Mouse (Mus musculus) embryonic facial prominence, embryonic 12.5 days (tissue): ENCODE measurements around the gene Jpt1. TPM values are rescaled to one million over a fixed set of nuclear protein-coding genes. Genes with fewer than 3 reads are reported as not detected.
A peak's percentile ranks its signal among the peaks of the same experiment; 100 is the strongest.
"Not testable (repeated sequence)": the region's sequence is repeated elsewhere in the genome, so short reads cannot be mapped to it uniquely, and the experiment has no call there.

ENCODE experiments used
- ATAC-seq: fragments of 200-750 bp; cut with Nextera tagmentation; 2 replicates; pipeline ENCODE4 v1.8.0; 2017; ENCODE audit not compliant: insufficient number of reproducible peaks, insufficient read depth, low FRiP score, low TSS enrichment
- H3K27ac ChIP-seq: fragments of 300-500 bp; sonication (generic); 2 replicates; pipeline ENCODE4 v1.5.1; 2016; ENCODE audit warnings: mild to moderate bottlenecking
- H3K27me3 ChIP-seq: fragments of 300-500 bp; sonication (generic); 2 replicates; pipeline ENCODE4 v1.6.1; 2016; ENCODE audit warnings: mild to moderate bottlenecking, moderate library complexity
- H3K36me3 ChIP-seq: fragments of 300-500 bp; sonication (generic); 2 replicates; pipeline ENCODE4 v1.6.1; 2016; ENCODE audit warnings: mild to moderate bottlenecking
- H3K4me1 ChIP-seq: fragments of 300-500 bp; sonication (generic); 2 replicates; pipeline ENCODE4 v1.6.1; 2016
- H3K4me2 ChIP-seq: fragments of 300-500 bp; sonication (generic); replicated peaks from 2 replicates; pipeline ENCODE4 v1.6.1; 2016; ENCODE audit warnings: mild to moderate bottlenecking, moderate library complexity
- H3K4me3 ChIP-seq: fragments of 300-500 bp; sonication (generic); 2 replicates; pipeline ENCODE4 v1.5.1; 2016; ENCODE audit warnings: mild to moderate bottlenecking
- H3K9ac ChIP-seq: fragments of 300-500 bp; sonication (generic); 2 replicates; pipeline ENCODE4 v1.6.1; 2016; ENCODE audit warnings: mild to moderate bottlenecking, moderate library complexity
- H3K9me3 ChIP-seq: fragments of 300-500 bp; sonication (generic); 2 replicates; pipeline ENCODE4 v1.6.1; 2016; ENCODE audit warnings: mild to moderate bottlenecking, moderate library complexity
- WGBS: fragments of 180-500 bp; shearing (Covaris S2); methylation state at CpG from one replicate; pipeline ENCODE4 v1.1.7; 2016; 5-methylcytosine and 5-hydroxymethylcytosine counted together
- polyA plus RNA-seq: library from polyadenylated mRNA; unstranded; fragments of >200 nt; fragmentation: Nextera tagmentation; extraction: Ambion mirVana; gene quantifications from 2 replicates; pipeline ENCODE4 v1.2.1, GENCODE M21; 2016

The Jpt1 gene
- polyA plus RNA-seq, 1 experiment from 2014 or later = 591 TPM

DNA sequence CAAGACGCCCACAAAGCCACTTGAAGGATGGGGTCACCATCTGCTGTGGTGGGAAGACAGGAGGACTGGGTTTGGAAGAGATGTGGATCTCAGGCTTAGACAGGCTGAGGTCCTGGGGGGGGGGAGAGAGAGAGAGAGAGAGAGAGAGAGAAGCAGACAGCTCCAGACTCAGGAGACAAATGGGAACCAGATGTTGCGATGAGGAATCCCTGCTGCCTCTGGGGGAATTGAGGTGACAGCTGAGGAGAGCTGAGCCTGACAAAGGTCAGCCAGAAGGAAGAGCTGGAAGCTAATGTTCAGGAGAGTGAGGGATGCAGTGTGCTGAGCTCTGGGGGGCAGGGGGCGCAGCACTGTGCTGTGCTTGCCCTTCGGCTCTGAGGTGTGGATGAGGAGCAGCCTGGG is 47.0 kb downstream of the Jpt1 start:
- peak overlapping the region; percentile 68 for H3K27ac ChIP-seq
- no peak overlapping the region for H3K9ac ChIP-seq
- H3K4me2 ChIP-seq = peak overlapping the region; percentile 6; the same call in 1 of the 2 replicates
- H3K4me3 ChIP-seq = no peak overlapping the region
- no peaks in the 10 kb centered on the region for H3K27me3 ChIP-seq
- peak; percentile 22; the same call in 1 of the 2 replicates for ATAC-seq
- no peaks in the 10 kb centered on the region for H3K36me3 ChIP-seq
- WGBS = 13% methylated on average over 4 of the region's 4 CpGs
- no peaks in the 10 kb centered on the region for H3K9me3 ChIP-seq
- peaks cover 13% of the 10 kb centered on the region for H3K4me1 ChIP-seq

DNA sequence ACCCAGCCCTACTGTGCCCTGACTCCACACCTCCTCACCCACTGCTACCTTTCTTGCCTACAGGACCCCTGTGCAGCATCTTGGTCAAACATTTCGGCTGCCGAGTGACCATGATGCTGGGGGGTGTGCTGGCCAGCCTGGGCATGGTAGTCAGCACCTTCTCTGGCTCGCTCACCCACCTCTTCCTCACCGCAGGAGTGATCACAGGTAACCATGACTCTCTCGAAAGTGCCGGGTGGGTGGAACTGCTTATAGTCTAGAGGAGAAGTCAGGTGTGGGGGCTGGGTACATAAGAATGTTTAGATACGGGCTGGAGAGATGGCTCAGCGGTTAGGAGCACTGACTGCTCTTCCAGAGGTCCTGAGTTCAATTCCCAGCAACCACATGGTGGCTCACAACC is 49.3 kb downstream of the Jpt1 start:
- Histone ChIP-seq H3K36me3 (no peaks in the 10 kb centered on the region), H3K27ac (no peak overlapping the region), H3K4me1 (peaks cover 13% of the 10 kb centered on the region), H3K9ac (no peak overlapping the region), H3K4me3 (no peak overlapping the region), H3K4me2 (no peak overlapping the region), H3K9me3 (no peaks in the 10 kb centered on the region), H3K27me3 (no peaks in the 10 kb centered on the region)
- no peak for ATAC-seq
- 87% methylated on average over 8 of the region's 8 CpGs for WGBS

DNA sequence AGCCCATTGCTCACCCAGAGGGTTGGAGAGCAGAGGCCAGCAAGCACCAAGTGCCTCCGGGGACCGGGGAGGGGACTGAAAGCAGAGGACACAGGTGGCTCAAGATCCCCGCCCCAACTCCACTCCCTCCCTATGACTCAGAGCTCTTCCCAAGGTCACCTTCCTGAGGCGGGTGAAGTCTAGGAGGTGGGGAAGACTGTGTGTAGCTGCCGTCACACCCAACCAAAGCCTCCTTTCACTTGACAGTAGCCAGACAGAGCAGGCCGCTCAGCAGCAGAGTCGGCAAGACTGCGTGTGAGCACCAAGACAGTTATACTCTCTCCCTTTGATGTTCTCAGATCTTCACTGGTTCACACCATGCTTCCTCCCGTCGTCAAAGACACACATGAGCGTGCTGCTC is 50.8 kb downstream of the Jpt1 start:
- no peak for ATAC-seq
- H3K27ac ChIP-seq = no peak overlapping the region
- H3K36me3 ChIP-seq = no peaks in the 10 kb centered on the region
- no peak overlapping the region for H3K4me3 ChIP-seq
- H3K27me3 ChIP-seq = no peaks in the 10 kb centered on the region
- no peak overlapping the region for H3K4me2 ChIP-seq
- peaks cover 13% of the 10 kb centered on the region for H3K4me1 ChIP-seq
- no peaks in the 10 kb centered on the region for H3K9me3 ChIP-seq
- H3K9ac ChIP-seq = no peak overlapping the region
- 73% methylated on average over 11 of the region's 11 CpGs for WGBS

- Histone ChIP-seq H3K4me2 (no peak within 1 kb of the TSS), H3K27me3 (no peaks in the 10 kb centered on the region), H3K27ac (no peak within 1 kb of the TSS), H3K4me1 (peaks cover 8% of the 10 kb centered on the region), H3K4me3 (no peak within 1 kb of the TSS), H3K36me3 (no peaks in the 10 kb centered on the region), H3K9me3 (no peaks in the 10 kb centered on the region), H3K9ac (no peak within 1 kb of the TSS)
- 73% methylated on average over 16 of the region's 16 CpGs for WGBS
- no peak for ATAC-seq
Observed at GRCm38 (mm10) chr11:115462243-115462891, 51.8 kb downstream of the Jpt1 start, which contains the start of gene Slc16a5. Gene Slc16a5, plus strand, starts transcription at chr11:115462474.

DNA sequence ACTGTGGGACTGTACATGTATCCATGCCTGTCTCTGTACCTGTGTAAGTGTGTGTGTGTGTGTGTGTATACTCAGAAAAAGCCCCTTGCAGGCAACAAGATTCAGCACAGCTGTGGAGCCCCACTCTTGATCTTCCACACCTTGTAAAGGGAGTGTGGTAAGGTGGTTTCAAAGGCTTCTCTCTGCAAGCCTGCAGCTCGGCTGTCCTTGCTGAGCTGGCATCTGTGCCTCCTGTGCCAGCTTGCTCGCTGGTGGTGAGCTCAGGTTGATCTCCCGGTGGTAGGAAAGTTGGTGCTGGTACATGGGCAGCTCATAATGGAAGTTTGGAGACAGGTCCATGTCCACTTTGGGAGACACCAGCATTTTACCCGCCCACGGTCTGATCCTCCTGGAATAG is 52.3 kb downstream of the Jpt1 start:
- Histone ChIP-seq H3K9ac (no peak overlapping the region), H3K4me3 (no peak overlapping the region), H3K9me3 (no peaks in the 10 kb centered on the region), H3K4me1 (peaks cover 3% of the 10 kb centered on the region; the same call in 1 of the 2 replicates), H3K27me3 (no peaks in the 10 kb centered on the region), H3K27ac (no peak overlapping the region), H3K36me3 (no peaks in the 10 kb centered on the region), H3K4me2 (no peak overlapping the region)
- no peak for ATAC-seq
- 81% methylated on average over 5 of the region's 5 CpGs for WGBS

- no peak overlapping the region for H3K4me3 ChIP-seq
- H3K9ac ChIP-seq = no peak overlapping the region
Observed at GRCm38 (mm10) chr11:115460976-115461375, 53.2 kb downstream of the Jpt1 start.

DNA sequence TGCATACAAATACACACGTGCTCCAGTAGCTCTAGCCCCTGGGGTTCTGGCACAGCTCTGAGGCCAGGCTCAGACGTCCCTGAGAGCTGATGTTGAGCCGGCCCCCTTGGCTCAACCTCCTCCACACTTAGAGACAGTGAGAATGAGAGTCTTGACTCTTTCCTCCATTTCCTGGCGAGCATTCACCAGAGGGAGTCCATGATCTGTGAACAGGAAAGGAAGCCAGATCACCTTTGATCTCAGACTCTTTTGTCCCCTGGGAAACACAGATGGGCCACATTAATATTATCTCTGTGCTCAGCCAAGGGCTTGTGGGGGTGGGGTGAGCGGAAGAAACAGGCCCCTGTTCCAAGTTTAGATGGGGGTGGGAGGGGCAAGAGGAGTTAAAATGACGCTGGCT is 56.8 kb downstream of the Jpt1 start:
- H3K27me3 ChIP-seq = no peaks in the 10 kb centered on the region
- H3K27ac ChIP-seq = no peak overlapping the region
- 19% methylated on average over 6 of the region's 6 CpGs for WGBS
- no peaks in the 10 kb centered on the region for H3K4me1 ChIP-seq
- no peak overlapping the region for H3K4me2 ChIP-seq
- no peak for ATAC-seq
- no peak overlapping the region for H3K4me3 ChIP-seq
- H3K9ac ChIP-seq = no peak overlapping the region
- H3K36me3 ChIP-seq = no peaks in the 10 kb centered on the region
- H3K9me3 ChIP-seq = no peaks in the 10 kb centered on the region

More at GRCm38 (mm10) chr11:115460976-115461375, 53.2 kb downstream of the Jpt1 start:
- Histone ChIP-seq H3K27me3 (no peaks in the 10 kb centered on the region), H3K9me3 (no peaks in the 10 kb centered on the region), H3K27ac (no peak overlapping the region), H3K36me3 (no peaks in the 10 kb centered on the region), H3K4me1 (no peaks in the 10 kb centered on the region), H3K4me2 (no peak overlapping the region)
- no peak for ATAC-seq
- WGBS = 23% methylated on average over 8 of the region's 8 CpGs

GRCm38 (mm10) chr11:115456182-115456581 is 58.0 kb downstream of the Jpt1 start:
- no peak for ATAC-seq
- no peak overlapping the region for H3K4me2 ChIP-seq
- H3K27ac ChIP-seq = no peak overlapping the region
- 83% methylated on average over 5 of the region's 5 CpGs for WGBS
- no peaks in the 10 kb centered on the region for H3K9me3 ChIP-seq
- no peaks in the 10 kb centered on the region for H3K4me1 ChIP-seq
- no peaks in the 10 kb centered on the region for H3K27me3 ChIP-seq
- no peak overlapping the region for H3K4me3 ChIP-seq
- no peak overlapping the region for H3K9ac ChIP-seq
- no peaks in the 10 kb centered on the region for H3K36me3 ChIP-seq

DNA sequence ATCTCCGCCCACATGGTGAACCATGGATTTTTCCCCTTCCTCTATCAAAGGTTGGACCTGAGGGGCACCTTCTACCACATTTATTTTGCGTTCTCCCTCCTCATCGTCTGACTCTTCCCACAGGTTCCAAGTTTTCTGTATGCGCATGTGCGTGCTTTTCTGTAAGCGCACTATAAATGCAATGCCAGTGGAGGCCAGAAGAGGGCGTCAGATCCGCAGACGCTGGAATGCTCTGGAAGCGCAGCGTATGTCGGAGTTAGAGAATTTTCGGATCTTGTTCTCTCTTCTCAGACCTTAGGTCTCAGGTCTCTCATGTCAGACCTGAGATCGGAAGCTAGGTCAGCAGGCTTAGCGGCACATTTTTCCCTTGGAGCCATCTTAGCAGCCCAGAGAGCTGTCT is 58.6 kb downstream of the Jpt1 start:
- no peak overlapping the region for H3K27ac ChIP-seq
- no peaks in the 10 kb centered on the region for H3K27me3 ChIP-seq
- no peak overlapping the region for H3K4me3 ChIP-seq
- no peaks in the 10 kb centered on the region for H3K9me3 ChIP-seq
- no peaks in the 10 kb centered on the region for H3K4me1 ChIP-seq
- no peak overlapping the region for H3K9ac ChIP-seq
- H3K36me3 ChIP-seq = no peaks in the 10 kb centered on the region
- ATAC-seq = no peak
- H3K4me2 ChIP-seq = no peak overlapping the region
- 88% methylated on average over 15 of the region's 15 CpGs for WGBS

DNA sequence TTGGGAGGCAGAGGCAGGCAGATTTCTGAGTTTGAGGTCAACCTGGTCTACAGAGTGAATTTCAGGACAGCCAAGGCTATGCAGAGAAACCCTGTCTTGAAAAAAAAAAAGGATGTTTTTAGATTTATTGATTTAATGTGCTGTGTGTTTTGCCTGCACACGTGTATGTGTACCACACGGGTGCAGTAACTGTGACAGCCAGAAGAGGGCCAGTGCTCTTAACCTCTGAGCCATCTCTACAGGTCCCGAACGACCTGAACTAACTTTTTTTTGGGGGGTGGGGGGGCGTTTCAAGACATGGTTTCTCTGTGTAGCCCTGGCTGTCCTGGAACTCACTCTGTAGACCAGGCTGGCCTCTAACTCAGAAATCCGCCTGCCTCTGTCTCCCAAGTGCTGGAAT is 59.4 kb downstream of the Jpt1 start:
- not testable (repeated sequence) for H3K36me3 ChIP-seq, H3K4me3 ChIP-seq, H3K27me3 ChIP-seq, H3K9ac ChIP-seq, ATAC-seq, H3K27ac ChIP-seq, H3K4me1 ChIP-seq, H3K4me2 ChIP-seq, H3K9me3 ChIP-seq
- WGBS = 80% methylated on average over 6 of the region's 6 CpGs

DNA sequence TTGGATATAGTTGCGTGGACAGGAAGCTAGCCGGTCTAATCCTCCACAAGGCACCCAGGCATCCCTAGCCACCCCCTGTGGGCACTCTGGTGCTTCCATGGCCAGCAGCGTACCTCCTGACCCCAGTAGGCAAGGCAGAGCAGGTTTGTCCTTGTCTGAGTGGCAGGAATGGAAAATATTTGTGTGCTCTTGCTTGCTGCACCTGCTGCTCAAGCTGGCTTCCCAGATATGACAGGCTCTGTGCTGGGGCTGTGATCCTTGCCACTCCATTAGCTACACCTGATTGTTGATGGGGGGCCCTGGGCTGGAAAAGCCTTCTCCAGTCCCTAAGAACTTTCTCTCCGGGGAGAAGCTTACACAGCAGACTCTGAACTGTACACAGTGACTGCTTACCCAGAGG is 60.9 kb downstream of the Jpt1 start:
- Histone ChIP-seq H3K4me2 (no peak overlapping the region), H3K36me3 (no peaks in the 10 kb centered on the region), H3K9me3 (no peaks in the 10 kb centered on the region), H3K27ac (no peak overlapping the region), H3K27me3 (no peaks in the 10 kb centered on the region), H3K9ac (no peak overlapping the region), H3K4me1 (no peaks in the 10 kb centered on the region), H3K4me3 (no peak overlapping the region)
- no peak for ATAC-seq
- 82% methylated on average over 4 of the region's 4 CpGs for WGBS

DNA sequence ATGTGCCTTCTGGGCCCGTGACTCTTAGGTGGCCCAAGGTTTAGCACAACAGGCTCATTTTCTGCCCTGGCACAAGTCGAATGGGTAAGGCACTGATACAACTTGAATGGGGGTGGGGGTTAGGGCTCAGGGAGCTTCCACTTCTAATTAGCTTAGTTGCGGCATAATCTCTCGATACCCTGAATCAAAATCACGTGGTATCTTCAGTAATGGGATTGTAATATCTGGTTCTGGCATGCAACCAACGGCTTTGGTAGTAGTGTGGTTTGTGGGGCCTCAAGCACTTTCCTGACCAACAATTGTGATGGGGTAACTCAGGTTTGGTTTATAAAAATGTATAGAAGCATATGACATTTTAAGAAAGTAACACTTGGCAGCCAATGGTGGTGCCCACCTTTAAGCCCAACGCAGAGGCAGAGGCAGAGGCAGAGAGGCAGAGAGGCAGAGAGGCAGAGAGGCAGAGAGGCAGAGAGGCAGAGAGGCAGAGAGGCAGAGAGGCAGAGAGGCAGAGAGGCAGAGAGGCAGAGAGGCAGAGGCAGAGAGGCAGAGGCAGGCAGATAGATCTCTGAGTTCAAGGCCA is 61.8 kb downstream of the Jpt1 start:
- no peak overlapping the region for H3K4me3 ChIP-seq
- no peak overlapping the region for H3K9ac ChIP-seq
- ATAC-seq = no peak
- H3K4me1 ChIP-seq = no peaks in the 10 kb centered on the region
- H3K27me3 ChIP-seq = no peaks in the 10 kb centered on the region
- H3K27ac ChIP-seq = no peak overlapping the region
- no peaks in the 10 kb centered on the region for H3K9me3 ChIP-seq
- WGBS = 83% methylated on average over 7 of the region's 7 CpGs
- H3K36me3 ChIP-seq = no peaks in the 10 kb centered on the region
- H3K4me2 ChIP-seq = no peak overlapping the region
